Mouse (Mus musculus): ENCODE measurements around the gene Prickle1. TPM values are rescaled to one million over a fixed set of nuclear protein-coding genes. Genes with fewer than 3 reads are reported as not detected.

Prickle1 gene
- total RNA-seq, 2 experiments from 2014 or later, result 16.8 to 18.9 TPM

DNA sequence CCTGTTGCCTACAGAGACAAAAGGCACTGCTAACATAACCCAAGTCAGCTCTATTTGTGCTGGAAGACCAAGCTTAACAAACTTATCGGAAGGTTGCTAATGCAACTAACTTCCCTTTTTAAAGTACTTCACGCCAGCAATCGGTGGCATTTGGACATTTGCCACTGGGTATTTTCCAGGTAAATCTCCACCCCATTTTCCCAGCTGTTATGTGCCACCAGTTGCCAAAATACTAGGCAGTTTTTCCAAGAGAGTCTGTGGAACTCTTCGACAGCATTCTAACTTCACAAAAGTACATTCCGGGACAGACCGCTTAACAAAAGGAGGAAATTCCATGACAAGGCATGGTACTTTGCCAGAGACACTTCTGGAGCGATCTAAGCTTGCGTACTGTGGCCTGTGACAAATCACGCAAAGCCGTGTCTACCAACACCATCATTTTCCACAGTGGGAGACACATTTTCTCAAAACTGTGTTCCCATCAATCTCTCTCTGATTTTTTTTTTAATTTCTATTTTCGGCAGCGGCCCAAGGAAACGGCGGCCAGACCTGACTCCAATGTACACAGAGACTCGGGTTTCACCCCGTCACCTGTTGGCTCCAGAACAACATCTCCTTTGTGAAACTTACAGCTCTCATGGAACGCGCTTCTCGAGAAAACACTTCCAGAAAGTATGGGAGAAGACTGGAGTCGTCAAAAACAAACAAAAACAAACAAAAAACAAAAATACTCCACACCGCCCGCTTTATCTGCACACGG is 77.4 kb downstream of the Prickle1 start:
- intact Hi-C loops (cut with DNase I), result loop anchor here (10.0 kb wide), 1 partner anchor 696 kb away; no protein-coding TSS in a partner anchor
- peak; percentile 51 for DNase-seq (ENCODE audit: low spot score)

- no peak for DNase-seq (ENCODE audit: low spot score)
- intact Hi-C loops (cut with DNase I), result loop anchor here (10.0 kb wide), 1 partner anchor 698 kb away; no protein-coding TSS in a partner anchor
Measured at GRCm38 (mm10) chr15:93517022-93517565, 78.6 kb downstream of the Prickle1 start.

GRCm38 (mm10) chr15:93515316-93515715 is 80.4 kb downstream of the Prickle1 start:
- intact Hi-C loops (cut with DNase I), result loop anchor here (2.0 to 10.0 kb wide), 2 partner anchors 27 to 699 kb away; no protein-coding TSS in a partner anchor
- DNase-seq (ENCODE audit: low spot score), result no peak

- intact Hi-C loops (cut with DNase I), result loop anchor here (2.0 to 10.0 kb wide), 4 partner anchors 17 to 701 kb away; no protein-coding TSS in a partner anchor
Measured at GRCm38 (mm10) chr15:93513939-93514341, 81.8 kb downstream of the Prickle1 start.

DNA sequence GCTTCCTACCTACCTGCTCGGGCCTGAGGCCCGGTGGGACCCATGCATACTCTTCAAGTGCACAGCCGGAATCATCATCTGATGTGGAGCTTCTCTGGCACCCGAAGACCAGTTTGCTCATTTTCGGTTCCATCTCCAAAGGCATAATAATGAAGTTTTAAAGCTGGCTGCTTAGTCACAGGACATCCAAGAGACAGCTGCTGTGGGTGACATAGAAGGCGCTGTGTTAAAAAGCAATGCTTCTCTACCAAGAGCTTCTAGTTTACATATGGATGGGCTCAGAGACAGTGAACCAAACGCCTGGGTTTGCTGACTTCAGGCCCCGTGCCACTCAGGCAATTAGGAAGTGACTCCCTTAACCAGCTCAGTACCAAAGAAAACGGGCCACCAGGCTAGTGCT is 83.3 kb downstream of the Prickle1 start:
- DNase-seq (ENCODE audit: low spot score), result no peak
- intact Hi-C loops (cut with DNase I), result loop anchor here (2.0 to 10.0 kb wide), 3 partner anchors 16 to 702 kb away; no protein-coding TSS in a partner anchor

More at GRCm38 (mm10) chr15:93513939-93514341, 81.8 kb downstream of the Prickle1 start:
- no peak for DNase-seq (ENCODE audit: low spot score)

DNA sequence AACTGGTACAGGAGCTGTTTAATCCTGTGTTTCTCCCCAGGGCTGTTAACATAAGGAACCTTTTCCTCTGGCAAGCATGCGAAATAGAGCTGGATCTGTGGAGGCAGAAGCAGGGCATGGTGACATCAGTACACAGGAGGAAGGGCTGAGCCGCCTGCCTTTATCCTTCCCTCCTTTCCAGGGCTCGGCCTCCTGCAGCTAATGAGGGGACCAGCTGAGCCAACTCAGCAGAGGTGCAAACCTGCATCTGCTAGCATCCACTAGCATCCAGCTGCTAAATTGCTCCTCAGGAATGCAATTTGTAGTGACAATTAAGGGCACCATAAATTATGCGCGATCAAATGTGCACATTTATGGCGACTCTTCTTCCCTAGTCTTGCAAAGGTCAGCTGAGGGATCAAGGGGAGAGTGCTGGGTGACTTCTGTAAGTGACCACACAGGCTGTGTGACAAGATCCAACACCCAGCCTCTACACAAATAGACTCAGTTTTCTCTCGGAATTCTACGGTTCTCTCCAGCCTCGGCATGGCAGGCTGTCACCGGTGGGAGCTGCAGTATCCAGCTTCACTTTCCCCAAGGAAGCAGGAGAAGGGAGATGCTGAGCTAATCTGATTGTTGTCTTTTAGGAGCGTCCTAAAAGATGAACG is 84.9 kb downstream of the Prickle1 start:
- DNase-seq (ENCODE audit: low spot score), result no peak
- intact Hi-C loops (cut with DNase I), result loop anchor here (5.0 to 10.0 kb wide), 2 partner anchors 54 to 704 kb away; no protein-coding TSS in a partner anchor

DNA sequence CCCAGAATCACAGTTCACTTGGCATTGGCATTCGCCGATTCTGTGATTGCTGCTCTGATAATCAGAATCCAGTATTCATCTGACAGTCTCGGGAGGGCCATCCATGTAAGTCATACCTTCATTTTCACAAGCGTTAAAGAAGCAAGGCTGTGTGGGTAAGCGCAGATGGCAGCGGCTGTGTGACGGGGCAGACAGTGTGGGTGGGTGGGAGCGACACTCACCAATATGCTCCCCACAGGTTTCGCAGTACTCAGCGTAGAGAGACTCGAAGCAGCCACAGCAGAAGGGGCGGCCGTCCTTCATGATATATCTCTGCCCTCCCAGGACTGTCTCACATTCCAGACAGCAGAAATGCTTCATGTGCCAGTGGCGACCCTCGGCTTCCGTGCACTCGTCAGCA is 90.9 kb downstream of the Prickle1 start:
- DNase-seq (ENCODE audit: low spot score), result no peak
- intact Hi-C loops (cut with DNase I), result no loop called here

GRCm38 (mm10) chr15:93503201-93503745 is 92.4 kb downstream of the Prickle1 start:
- no peak for DNase-seq (ENCODE audit: low spot score)
- intact Hi-C loops (cut with DNase I), result no loop called here

DNA sequence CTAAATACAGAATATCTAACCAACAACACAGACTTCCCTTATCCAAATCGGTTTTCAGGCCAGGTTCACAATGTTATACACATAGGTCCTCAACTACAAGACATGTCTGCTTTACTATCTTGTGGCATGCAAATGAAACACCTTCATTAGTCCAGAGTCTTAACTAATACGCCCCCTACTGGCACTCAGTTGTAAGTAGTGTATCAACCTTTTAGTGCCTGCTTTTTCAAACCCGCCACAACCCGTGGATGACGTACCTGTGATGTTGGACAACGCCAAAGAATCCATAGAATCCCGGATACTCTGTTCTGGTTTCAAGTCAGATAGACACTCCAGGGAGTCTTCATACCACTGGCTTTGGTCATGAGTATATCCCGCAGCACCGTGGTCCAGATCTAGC is 93.0 kb downstream of the Prickle1 start:
- no peak for DNase-seq (ENCODE audit: low spot score)
- intact Hi-C loops (cut with DNase I), result no loop called here

DNA sequence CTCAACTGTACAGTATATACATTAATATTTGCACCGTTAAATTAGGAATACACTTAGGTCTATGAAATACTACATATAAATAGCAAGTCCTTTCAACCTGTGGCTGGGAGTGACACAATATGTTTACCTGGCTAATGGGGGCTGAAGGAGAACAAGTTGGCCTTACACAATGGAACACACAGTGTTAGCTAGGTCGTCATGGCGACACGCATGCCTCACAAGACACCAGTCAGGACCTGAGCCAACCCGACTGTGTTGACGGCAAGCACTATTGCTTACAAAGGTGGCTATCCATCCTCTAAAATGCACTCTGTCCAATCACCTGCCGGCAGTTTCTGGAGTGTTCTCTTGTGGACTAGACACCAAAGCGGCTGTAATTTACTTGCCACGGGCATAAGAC is 95.8 kb downstream of the Prickle1 start:
- intact Hi-C loops (cut with DNase I), result no loop called here
- DNase-seq (ENCODE audit: low spot score), result no peak

DNA sequence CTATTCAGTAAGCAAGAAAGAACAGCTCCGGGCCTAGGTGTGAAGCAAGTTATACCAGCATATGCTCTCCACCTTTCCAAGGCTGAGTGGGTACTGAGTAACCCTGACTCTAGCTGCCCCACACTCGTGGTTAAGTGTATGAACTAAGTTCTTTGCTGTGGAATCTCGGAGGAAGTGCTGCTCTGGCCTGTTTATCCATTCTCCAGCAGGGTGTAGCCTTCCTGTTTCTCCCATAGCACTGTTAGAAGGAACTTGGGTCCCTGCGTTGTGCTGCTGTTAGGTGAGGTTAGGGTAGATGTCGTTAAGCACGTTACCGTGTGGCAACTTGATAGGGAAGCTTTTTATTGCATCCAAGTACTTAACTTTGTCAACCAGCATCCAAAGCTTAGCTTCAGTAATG is 101.0 kb downstream of the Prickle1 start:
- intact Hi-C loops (cut with DNase I), result no loop called here
- DNase-seq (ENCODE audit: low spot score), result no peak

GRCm38 (mm10) chr15:93489597-93489996 is 106.1 kb downstream of the Prickle1 start:
- no peak for DNase-seq (ENCODE audit: low spot score)
- intact Hi-C loops (cut with DNase I), result loop anchor here (2.0 kb wide), 1 partner anchor 25 kb away; no protein-coding TSS in a partner anchor

GRCm38 (mm10) chr15:93486066-93486465 is 109.6 kb downstream of the Prickle1 start:
- DNase-seq (ENCODE audit: low spot score), result no peak
- intact Hi-C loops (cut with DNase I), result no loop called here

DNA sequence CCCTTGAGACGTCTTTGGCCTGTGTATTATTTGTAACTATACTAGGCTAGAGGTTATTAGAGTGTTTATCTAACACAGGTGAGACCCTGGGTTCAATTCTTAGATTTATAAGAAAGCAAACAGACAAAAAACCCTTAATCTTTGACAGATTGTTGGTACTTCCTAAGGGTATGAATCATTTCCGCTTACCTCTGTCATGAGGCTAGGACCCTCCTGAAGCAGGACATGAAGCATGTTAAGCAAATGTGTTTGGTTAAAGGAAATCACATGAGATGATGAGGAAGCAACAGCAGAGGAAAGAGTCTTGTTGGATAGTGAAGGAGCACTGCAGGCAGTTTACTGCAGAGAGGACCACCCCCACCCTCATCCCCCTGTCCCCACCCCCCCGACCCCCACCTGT is 110.4 kb downstream of the Prickle1 start:
- no peak for DNase-seq (ENCODE audit: low spot score)
- intact Hi-C loops (cut with DNase I), result no loop called here

- DNase-seq (ENCODE audit: low spot score), result no peak
- intact Hi-C loops (cut with DNase I), result no loop called here
Measured at GRCm38 (mm10) chr15:93484261-93484710, 111.4 kb downstream of the Prickle1 start.

- no peak for DNase-seq (ENCODE audit: low spot score)
- intact Hi-C loops (cut with DNase I), result no loop called here
Measured at GRCm38 (mm10) chr15:93481112-93481511, 114.6 kb downstream of the Prickle1 start.

- intact Hi-C loops (cut with DNase I), result no loop called here
Measured at GRCm38 (mm10) chr15:93479445-93479844, 116.2 kb downstream of the Prickle1 start.

DNA sequence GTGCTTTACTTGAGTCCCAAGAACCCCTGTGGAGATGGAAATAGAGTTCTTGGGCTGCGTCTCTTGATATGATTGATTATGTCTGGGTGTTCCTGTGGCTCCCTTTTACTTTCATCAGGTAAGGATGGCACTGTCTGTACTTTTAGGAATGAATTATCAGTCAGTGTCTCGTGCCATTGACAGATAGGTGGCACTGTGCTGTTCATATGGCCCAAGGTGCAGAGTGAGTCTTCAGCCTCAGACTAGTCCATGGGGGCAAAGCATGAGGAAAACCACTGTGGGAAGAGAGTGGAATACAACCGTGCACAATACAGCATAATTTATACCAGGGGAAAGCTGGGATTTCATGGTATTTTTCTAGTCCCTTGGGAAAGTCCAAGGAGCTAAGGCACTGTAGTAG is 117.0 kb downstream of the Prickle1 start:
- intact Hi-C loops (cut with DNase I), result no loop called here
- no peak for DNase-seq (ENCODE audit: low spot score)

More at GRCm38 (mm10) chr15:93479445-93479844, 116.2 kb downstream of the Prickle1 start:
- no peak for DNase-seq (ENCODE audit: low spot score)

GRCm38 (mm10) chr15:93477729-93478128 is 118.0 kb downstream of the Prickle1 start:
- intact Hi-C loops (cut with DNase I), result no loop called here
- DNase-seq (ENCODE audit: low spot score), result no peak

- no peak for DNase-seq (ENCODE audit: low spot score)
- intact Hi-C loops (cut with DNase I), result no loop called here
Measured at GRCm38 (mm10) chr15:93475688-93476087, 120.0 kb downstream of the Prickle1 start.

Data from heart, postnatal 25 days (tissue).